Mouse (Mus musculus): Measurements from ENCODE around the gene Slc12a5. TPM values are rescaled to one million over a fixed set of nuclear protein-coding genes. Genes with fewer than 3 reads are reported as not detected.
A peak's percentile ranks its signal among the peaks of the same experiment; 100 is the strongest.

The Slc12a5 gene
- polyA plus RNA-seq, 1 experiment = 110 TPM

GRCm38 (mm10) chr2:165034131-165035057 lies 73.8 kb downstream of the Slc12a5 start, which contains the start of gene Ncoa5:
Gene Ncoa5, minus strand, starts transcription at chr2:165034867.
- TF ChIP-seq POLR2A (IDR thresholded peaks at IDR 0.05; ENCODE audit: borderline replicate concordance, extremely low read depth, insufficient read depth, insufficient read length, poor library complexity, severe bottlenecking) (peak; percentile 87), CTCF (IDR thresholded peaks at IDR 0.05; ENCODE audit: borderline replicate concordance, extremely low read depth, insufficient read depth, insufficient read length) (no peak)
- DNase-seq (ENCODE audit: low read depth) = peak; percentile 100

GRCm38 (mm10) chr2:165035058-165035431 lies 74.4 kb downstream of the Slc12a5 start:
- TF ChIP-seq POLR2A (IDR thresholded peaks at IDR 0.05; ENCODE audit: borderline replicate concordance, extremely low read depth, insufficient read depth, insufficient read length, poor library complexity, severe bottlenecking) = no peak
- no peak for TF ChIP-seq CTCF (IDR thresholded peaks at IDR 0.05; ENCODE audit: borderline replicate concordance, extremely low read depth, insufficient read depth, insufficient read length)
- DNase-seq (ENCODE audit: low read depth) = no peak

GRCm38 (mm10) chr2:165037415-165037814 lies 76.8 kb downstream of the Slc12a5 start:
- no peak for DNase-seq (ENCODE audit: low read depth)
- no peak for TF ChIP-seq CTCF (IDR thresholded peaks at IDR 0.05; ENCODE audit: borderline replicate concordance, extremely low read depth, insufficient read depth, insufficient read length)
- TF ChIP-seq POLR2A (IDR thresholded peaks at IDR 0.05; ENCODE audit: borderline replicate concordance, extremely low read depth, insufficient read depth, insufficient read length, poor library complexity, severe bottlenecking) = no peak

GRCm38 (mm10) chr2:165042126-165042525 lies 81.5 kb downstream of the Slc12a5 start:
- TF ChIP-seq POLR2A (IDR thresholded peaks at IDR 0.05; ENCODE audit: borderline replicate concordance, extremely low read depth, insufficient read depth, insufficient read length, poor library complexity, severe bottlenecking) = no peak
- TF ChIP-seq CTCF (IDR thresholded peaks at IDR 0.05; ENCODE audit: borderline replicate concordance, extremely low read depth, insufficient read depth, insufficient read length) = no peak
- DNase-seq (ENCODE audit: low read depth) = no peak

GRCm38 (mm10) chr2:165043090-165043636 lies 82.6 kb downstream of the Slc12a5 start:
- no peak for TF ChIP-seq CTCF (IDR thresholded peaks at IDR 0.05; ENCODE audit: borderline replicate concordance, extremely low read depth, insufficient read depth, insufficient read length)
- no peak for TF ChIP-seq POLR2A (IDR thresholded peaks at IDR 0.05; ENCODE audit: borderline replicate concordance, extremely low read depth, insufficient read depth, insufficient read length, poor library complexity, severe bottlenecking)
- peak; percentile 90 for DNase-seq (ENCODE audit: low read depth)

GRCm38 (mm10) chr2:165043729-165044128 lies 83.1 kb downstream of the Slc12a5 start:
- TF ChIP-seq CTCF (IDR thresholded peaks at IDR 0.05; ENCODE audit: borderline replicate concordance, extremely low read depth, insufficient read depth, insufficient read length) = no peak
- no peak for TF ChIP-seq POLR2A (IDR thresholded peaks at IDR 0.05; ENCODE audit: borderline replicate concordance, extremely low read depth, insufficient read depth, insufficient read length, poor library complexity, severe bottlenecking)
- DNase-seq (ENCODE audit: low read depth) = no peak

GRCm38 (mm10) chr2:165049044-165049443 lies 88.4 kb downstream of the Slc12a5 start:
- no peak for DNase-seq (ENCODE audit: low read depth)
- TF ChIP-seq CTCF (IDR thresholded peaks at IDR 0.05; ENCODE audit: borderline replicate concordance, extremely low read depth, insufficient read depth, insufficient read length) = no peak
- TF ChIP-seq POLR2A (IDR thresholded peaks at IDR 0.05; ENCODE audit: borderline replicate concordance, extremely low read depth, insufficient read depth, insufficient read length, poor library complexity, severe bottlenecking) = no peak

Other genes with a start within 250 kb of the Slc12a5 start
- gene Spint5, start 245.5 kb upstream of the Slc12a5 start, polyA plus RNA-seq (2012; rRNA removed) = not detected in 2 replicates
- 0.94 and 1.4 TPM in 2 replicates for gene Wfdc3, start 214.9 kb upstream of the Slc12a5 start, polyA plus RNA-seq (2012; rRNA removed)
- 46.0 and 50.2 TPM in 2 replicates for gene Dnttip1, start 214.8 kb upstream of the Slc12a5 start, polyA plus RNA-seq (2012; rRNA removed)
- 94.0 and 201 TPM in 2 replicates for gene Ube2c, start 190.9 kb upstream of the Slc12a5 start, polyA plus RNA-seq (2012; rRNA removed)
- gene Tnnc2, start 180.8 kb upstream of the Slc12a5 start, polyA plus RNA-seq (2012; rRNA removed) = 1.7 TPM in 2 replicates
- gene Snx21, start 175.0 kb upstream of the Slc12a5 start, polyA plus RNA-seq (2012; rRNA removed) = 25.9 and 27.0 TPM in 2 replicates
- gene Acot8, start 155.9 kb upstream of the Slc12a5 start, polyA plus RNA-seq (2012; rRNA removed) = 29.7 and 41.1 TPM in 2 replicates
- gene Zswim3, start 155.7 kb upstream of the Slc12a5 start, polyA plus RNA-seq (2012; rRNA removed) = 8.5 and 10.1 TPM in 2 replicates
- 12.1 and 17.6 TPM in 2 replicates for gene Zswim1, start 138.1 kb upstream of the Slc12a5 start, polyA plus RNA-seq (2012; rRNA removed)
- not detected in 2 replicates for gene Spata25, start 132.3 kb upstream of the Slc12a5 start, polyA plus RNA-seq (2012; rRNA removed)
- gene Ctsa, start 127.9 kb upstream of the Slc12a5 start, polyA plus RNA-seq (2012; rRNA removed) = 125 and 165 TPM in 2 replicates
- gene Neurl2, start 127.3 kb upstream of the Slc12a5 start, polyA plus RNA-seq (2012; rRNA removed) = 5.1 and 7.0 TPM in 2 replicates
- 62.2 and 109 TPM in 2 replicates for gene Pltp, start 103.1 kb upstream of the Slc12a5 start, polyA plus RNA-seq (2012; rRNA removed)
- gene Pcif1, start 81.5 kb upstream of the Slc12a5 start, polyA plus RNA-seq (2012; rRNA removed) = 55.5 and 60.1 TPM in 2 replicates
- gene Zfp335, start 49.0 kb upstream of the Slc12a5 start, polyA plus RNA-seq (2012; rRNA removed) = 43.2 and 47.0 TPM in 2 replicates
- gene Mmp9, start 20.0 kb upstream of the Slc12a5 start, polyA plus RNA-seq (2012; rRNA removed) = 19.5 and 32.8 TPM in 2 replicates
- 128 and 143 TPM in 2 replicates for gene Ncoa5, start 74.1 kb downstream of the Slc12a5 start, polyA plus RNA-seq (2012; rRNA removed)
- gene Cd40, start 94.8 kb downstream of the Slc12a5 start, polyA plus RNA-seq (2012; rRNA removed) = 8.4 and 8.7 TPM in 2 replicates
- gene 1700025C18Rik, start 129.9 kb downstream of the Slc12a5 start, polyA plus RNA-seq (2012; rRNA removed) = not detected in 2 replicates

Measured in brain, embryonic 14.5 days (tissue).